Mouse (Mus musculus): ENCODE measurements around the gene Tent2.

DNA sequence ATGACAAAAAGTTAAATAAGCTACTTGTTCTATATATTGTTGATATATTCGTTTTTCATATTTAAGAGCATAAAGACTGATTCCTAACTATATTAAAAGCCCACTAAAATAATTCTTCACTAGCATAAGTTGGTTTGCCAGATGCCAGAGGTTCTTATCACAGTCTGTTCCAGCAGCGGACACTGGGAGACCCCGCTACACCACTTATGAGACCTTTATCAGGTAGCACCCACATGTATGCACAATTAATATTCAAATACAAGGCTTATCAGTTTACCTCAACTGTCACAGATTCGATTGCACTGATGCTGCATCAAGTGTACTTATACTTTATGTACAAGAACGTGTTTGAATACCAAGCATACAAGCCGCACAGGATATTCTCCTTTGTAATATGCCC lies 33.9 kb downstream of the Tent2 start:
- TF ChIP-seq POLR2A (IDR thresholded peaks at IDR 0.05; ENCODE audit: borderline replicate concordance, extremely low read depth, low read depth, low read length) (no peak), CTCF (IDR thresholded peaks at IDR 0.05; ENCODE audit: insufficient read depth, low read length) (no peak)
